Mouse (Mus musculus) cerebellum, adult 11 months (tissue): ENCODE results near the gene Cyp2c38.
"Not testable (repeated sequence)": the region's sequence is repeated elsewhere in the genome, so short reads cannot be mapped to it uniquely, and the experiment has no call there.

Experiments used
- DNase-seq: peaks from one replicate; pipeline ENCODE4 v3.0.0; 2022

The Cyp2c38 gene

GRCm38 (mm10) chr19:39462941-39463340 lies at the start of gene Cyp2c38:
Gene Cyp2c38, minus strand, starts transcription at chr19:39463075.
- DNase-seq, result no peak

DNA sequence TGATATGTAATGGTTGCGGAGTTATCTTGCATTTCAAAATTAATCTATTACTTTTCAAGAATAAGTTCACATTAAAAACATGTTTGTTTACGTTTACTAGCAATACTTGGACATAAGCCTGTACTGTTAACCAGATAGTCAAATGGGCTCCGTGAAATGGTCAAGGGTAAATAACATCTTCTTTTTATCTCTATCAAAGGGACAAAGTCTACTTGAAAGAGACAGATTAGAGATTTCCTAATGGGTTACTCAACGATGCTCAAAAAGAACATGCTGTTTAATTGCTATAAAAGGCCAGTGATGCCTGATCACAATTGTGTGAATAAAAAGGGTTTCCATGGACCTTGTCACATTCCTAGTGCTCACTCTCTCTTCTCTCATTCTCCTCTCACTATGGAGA lies 47.7 kb upstream of the Cyp2c38 start, which contains the start of gene Cyp2c39:
Gene Cyp2c39 (plus strand): TSS at position 329 of the 400 bp plus-strand sequence.
- DNase-seq, result no peak

DNA sequence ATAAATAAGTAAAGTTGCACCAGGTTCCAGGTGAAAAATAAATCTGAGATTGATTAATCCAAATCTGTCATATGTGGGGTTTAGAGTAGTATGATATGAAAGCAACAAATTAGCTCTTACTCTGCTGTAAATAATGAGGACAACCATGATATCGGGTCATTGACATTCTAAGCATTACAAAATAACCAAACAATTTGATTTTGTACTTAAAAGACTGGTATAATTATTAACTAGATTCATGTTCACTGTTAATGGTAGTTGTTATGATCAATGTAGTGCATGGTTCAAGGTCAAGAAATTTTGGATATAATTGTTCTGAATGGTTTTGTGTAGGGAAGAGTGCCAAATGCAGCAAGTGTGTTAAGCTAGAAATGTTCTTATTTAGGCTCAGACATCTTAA lies 46.7 kb upstream of the Cyp2c38 start:
- DNase-seq, result no peak

DNA sequence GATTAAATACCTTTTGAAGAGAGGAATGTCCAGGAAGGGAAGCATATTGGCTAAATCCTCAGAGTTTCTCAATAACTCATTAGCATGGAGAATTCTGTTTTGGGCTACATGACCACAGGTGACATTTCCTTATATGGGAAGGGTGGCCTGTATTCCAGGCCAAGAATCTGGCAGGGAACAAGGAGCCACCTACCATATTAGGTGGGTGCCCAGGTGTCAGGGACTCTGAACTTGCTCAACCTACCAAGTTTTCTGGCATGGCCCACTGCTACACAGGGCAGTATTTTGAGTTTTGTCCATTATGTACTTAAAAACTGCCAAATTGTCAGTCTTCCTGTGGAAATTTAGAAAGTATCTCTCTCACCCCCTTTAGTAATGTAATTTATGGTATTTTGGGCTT lies 43.5 kb upstream of the Cyp2c38 start:
- DNase-seq, result no peak

DNA sequence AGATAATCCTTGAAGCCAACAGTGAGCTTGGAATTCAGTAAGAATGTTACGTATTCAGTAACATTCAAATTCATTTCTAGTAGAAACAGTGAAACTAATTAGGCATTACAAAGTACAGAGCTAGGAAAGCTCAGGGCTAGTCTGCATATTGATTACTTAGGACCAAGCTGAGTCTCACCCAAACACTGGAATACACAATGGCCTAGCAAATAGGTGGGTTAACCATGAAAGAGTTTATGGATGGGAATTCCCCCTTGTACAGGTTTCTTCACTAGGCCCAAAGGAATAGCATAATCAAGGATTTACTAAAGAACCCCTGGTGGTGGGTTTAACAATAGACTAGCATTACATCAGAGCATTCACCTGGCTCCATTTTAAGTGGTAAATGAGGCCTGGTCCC lies 21.1 kb upstream of the Cyp2c38 start:
- DNase-seq, result not testable (repeated sequence)

- DNase-seq, result no peak
Measured at GRCm38 (mm10) chr19:39463923-39464322, 1.0 kb upstream of the Cyp2c38 start.
